Mouse (Mus musculus) MEL (cell line): ENCODE measurements around the gene Slc46a2. TPM values are rescaled to one million over a fixed set of nuclear protein-coding genes. Genes with fewer than 3 reads are reported as not detected.

Experiments used
- DNase-seq: peaks from one replicate; pipeline ENCODE4 v3.0.0; 2011; ENCODE audit warnings: low read depth, low spot score
- H3K27ac ChIP-seq: 2 replicates; pipeline ENCODE4 v1.5.1; 2012; ENCODE audit warnings: low read depth, mild to moderate bottlenecking, control low read depth, low read length, moderate library complexity; ENCODE audit not compliant: control insufficient read depth
- H3K27me3 ChIP-seq, 2 experiments: fragments of 150-350 bp in 1 of 2; sonication (generic) in 1 of 2; 2 replicates each; pipeline ENCODE4 v1.6.1; 2012; ENCODE audit warnings: low read length in 2 of 2, mild to moderate bottlenecking in 2 of 2, improper control_type of control experiment in 1 of 2, moderate library complexity in 1 of 2; ENCODE audit not compliant: insufficient read depth in 2 of 2, control insufficient read depth in 1 of 2
- H3K36me3 ChIP-seq, 2 experiments: 2 replicates each; pipeline ENCODE4 v1.6.1; 2012 to 2014; ENCODE audit warnings: low read length in 2 of 2, improper control_type of control experiment in 1 of 2, inconsistent platforms in 1 of 2, mild to moderate bottlenecking in 1 of 2; ENCODE audit not compliant: insufficient read depth in 2 of 2, control insufficient read depth in 1 of 2
- H3K4me1 ChIP-seq, 2 experiments: fragments of 150-350 bp in 1 of 2; sonication (generic) in 1 of 2; 2 replicates each; pipeline ENCODE4 v1.6.1; 2012; ENCODE audit warnings: low read length in 2 of 2, improper control_type of control experiment in 1 of 2, mild to moderate bottlenecking in 1 of 2; ENCODE audit not compliant: insufficient read depth in 2 of 2, control insufficient read depth in 1 of 2
- H3K4me3 ChIP-seq, 2 experiments: fragments of 150-350 bp in 1 of 2; sonication (generic) in 1 of 2; 2 replicates each; pipeline ENCODE4 v1.5.1; 2012; ENCODE audit warnings: low read depth in 2 of 2, low read length in 2 of 2, mild to moderate bottlenecking in 2 of 2, moderate library complexity in 2 of 2, control low read depth in 1 of 2, improper control_type of control experiment in 1 of 2; ENCODE audit not compliant: control insufficient read depth in 1 of 2, insufficient read depth in 1 of 2
- H3K79me2 ChIP-seq: 2 replicates; pipeline ENCODE4 v1.6.1; 2012; ENCODE audit warnings: mild to moderate bottlenecking, low read length, moderate library complexity; ENCODE audit not compliant: control insufficient read depth, poor library complexity, insufficient read depth
- H3K9ac ChIP-seq: 2 replicates; pipeline ENCODE4 v1.6.1; 2012; ENCODE audit warnings: low read depth, mild to moderate bottlenecking, control low read depth, low read length, moderate library complexity; ENCODE audit not compliant: control insufficient read depth, poor library complexity, severe bottlenecking
- H3K9me3 ChIP-seq: fragments of 150-350 bp; sonication (generic); replicated peaks from 2 replicates; pipeline ENCODE4 v1.6.1; 2012; ENCODE audit warnings: mild to moderate bottlenecking, low read length, improper control_type of control experiment, moderate library complexity; ENCODE audit not compliant: insufficient read depth
- BHLHE40 ChIP-seq: IDR thresholded peaks from 2 replicates; pipeline ENCODE4 v1.6.1; 2012; ENCODE audit warnings: low read depth, mild to moderate bottlenecking, inconsistent platforms, low read length, improper control_type of control experiment, borderline replicate concordance
- EP300 ChIP-seq, 2 experiments: IDR thresholded peaks; 2 replicates each; pipeline ENCODE4 v1.6.1; 2011; ENCODE audit warnings: improper control_type of control experiment in 2 of 2, low read length in 2 of 2, low read depth in 1 of 2, mild to moderate bottlenecking in 1 of 2
- GABPA ChIP-seq: IDR thresholded peaks from 2 replicates; pipeline ENCODE4 v1.6.1; 2012; ENCODE audit warnings: low read depth, mild to moderate bottlenecking, inconsistent platforms, low read length, improper control_type of control experiment, moderate library complexity
- GATA1 ChIP-seq: IDR thresholded peaks from 2 replicates; pipeline ENCODE4 v1.6.1; 2011; ENCODE audit warnings: low read depth, low read length, improper control_type of control experiment
- HCFC1 ChIP-seq: IDR thresholded peaks from 2 replicates; pipeline ENCODE4 v1.6.1; 2012; ENCODE audit warnings: low read depth, mild to moderate bottlenecking, inconsistent platforms, low read length, improper control_type of control experiment, moderate library complexity
- KAT2A ChIP-seq: conservative IDR thresholded peaks from 2 replicates; pipeline ENCODE4 v1.6.1; 2012; ENCODE audit warnings: low read depth, low read length, improper control_type of control experiment, inconsistent platforms
- MAFK ChIP-seq: IDR thresholded peaks from 2 replicates; pipeline ENCODE4 v1.6.1; 2011; ENCODE audit warnings: low read depth, mild to moderate bottlenecking, low read length, improper control_type of control experiment, borderline replicate concordance
- MAX ChIP-seq: IDR thresholded peaks from 2 replicates; pipeline ENCODE4 v1.6.1; 2011; ENCODE audit warnings: low read length, improper control_type of control experiment
- MXI1 ChIP-seq: IDR thresholded peaks from 2 replicates; pipeline ENCODE4 v1.6.1; 2011; ENCODE audit warnings: mild to moderate bottlenecking, low read depth, low read length, improper control_type of control experiment
- NELFE ChIP-seq: IDR thresholded peaks from 2 replicates; pipeline ENCODE4 v1.6.1; 2011; ENCODE audit warnings: low read depth, low read length, improper control_type of control experiment
- POLR2A ChIP-seq, 2 experiments: IDR thresholded peaks; 2 replicates each; pipeline ENCODE4 v1.6.1; 2011 to 2012; ENCODE audit warnings: low read length in 2 of 2, mild to moderate bottlenecking in 2 of 2, control low read depth in 1 of 2, improper control_type of control experiment in 1 of 2, low read depth in 1 of 2, moderate library complexity in 1 of 2; ENCODE audit not compliant: control insufficient read depth in 1 of 2, insufficient read depth in 1 of 2, poor library complexity in 1 of 2
- POLR2AphosphoS5 ChIP-seq: IDR thresholded peaks from 2 replicates; pipeline ENCODE4 v1.6.1; 2012; ENCODE audit warnings: low read depth, borderline replicate concordance, mild to moderate bottlenecking, inconsistent platforms, low read length, moderate library complexity, mixed read lengths
- RAD21 ChIP-seq: IDR thresholded peaks from 2 replicates; pipeline ENCODE4 v1.6.1; 2011; ENCODE audit warnings: mild to moderate bottlenecking, low read depth, low read length, improper control_type of control experiment
- SMC3 ChIP-seq: IDR thresholded peaks from 2 replicates; pipeline ENCODE4 v1.6.1; 2011; ENCODE audit warnings: low read depth, low read length, improper control_type of control experiment
- TAL1 ChIP-seq: IDR thresholded peaks from 2 replicates; pipeline ENCODE4 v1.6.1; 2012; ENCODE audit warnings: mild to moderate bottlenecking, inconsistent platforms, low read length, moderate library complexity, mixed read lengths
- TBP ChIP-seq: IDR thresholded peaks from 2 replicates; pipeline ENCODE4 v1.8.0; 2011; ENCODE audit warnings: low read depth, low read length, improper control_type of control experiment
- USF1 ChIP-seq: IDR thresholded peaks from 2 replicates; pipeline ENCODE4 v1.6.1; 2014; ENCODE audit warnings: low read depth, mild to moderate bottlenecking, inconsistent platforms, low read length, improper control_type of control experiment, moderate library complexity
- ZC3H11A ChIP-seq: IDR thresholded peaks from 2 replicates; pipeline ENCODE4 v1.6.1; 2012; ENCODE audit warnings: low read depth, mild to moderate bottlenecking, inconsistent platforms, low read length, improper control_type of control experiment
- ZMIZ1 ChIP-seq: IDR thresholded peaks from 2 replicates; pipeline ENCODE4 v1.6.1; 2012; ENCODE audit warnings: low read depth, mild to moderate bottlenecking, inconsistent platforms, low read length, improper control_type of control experiment, moderate library complexity
- polyA plus RNA-seq, 2 experiments: library from polyadenylated mRNA; stranded (reverse) in 1 of 2; unstranded in 1 of 2; fragments of >175 nt in 1 of 2; fragments of >200 nt in 1 of 2; gene quantifications; 2 replicates each; pipeline versions ENCODE4 v1.2.1 to v1.2.4; 2012; ENCODE audit warnings: low replicate concordance in 2 of 2, low read depth in 1 of 2; ENCODE audit not compliant: insufficient read length in 2 of 2, insufficient read depth in 1 of 2, missing spikeins in 1 of 2
- total RNA-seq: library from RNA; depleted of rRNA; stranded (reverse); fragments of 300-350 nt; gene quantifications from 2 replicates; pipeline ENCODE4 v1.2.3, GENCODE M21; 2012

Gene Slc46a2
- total and polyA plus RNA-seq, 3 experiments, result not detected

DNA sequence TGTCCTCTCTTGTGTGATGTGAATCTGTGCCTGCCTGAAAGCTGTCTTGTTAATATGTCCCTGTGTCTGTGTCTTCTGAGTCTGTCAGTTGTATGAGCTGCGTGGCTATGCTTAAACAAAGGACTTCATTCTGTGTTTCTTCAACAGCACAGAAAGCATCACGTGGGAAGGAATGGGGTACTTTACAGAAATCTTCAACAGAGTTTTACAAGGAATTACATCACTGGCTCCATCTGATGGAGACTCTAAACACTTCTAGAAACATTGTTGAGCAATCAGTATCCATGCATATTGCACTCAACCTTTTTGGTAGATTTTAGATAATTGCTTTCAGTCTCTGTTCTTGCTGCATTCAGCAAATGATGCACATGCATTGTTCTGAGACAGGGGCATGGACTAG lies 37.8 kb downstream of the Slc46a2 start:
- Histone ChIP-seq H3K79me2 (no peaks in the 10 kb centered on the region), H3K4me1 (peaks cover 3 to 12% of the 10 kb centered on the region in 2 experiments), H3K36me3 (peaks cover 0 to 10% of the 10 kb centered on the region in 2 experiments; a peak in 3 of 4 replicates), H3K9ac (no peak overlapping the region), H3K4me3 (no peak overlapping the region), H3K27me3 (no peaks in the 10 kb centered on the region), H3K27ac (no peak overlapping the region), H3K9me3 (no peaks in the 10 kb centered on the region)
- no peak for DNase-seq
- no peak for TF ChIP-seq TBP
- no peak for TF ChIP-seq ZMIZ1
- no peak for TF ChIP-seq RAD21
- no peak for TF ChIP-seq POLR2A (IDR thresholded peaks at IDR 0.05; ENCODE audit: control insufficient read depth in 1 of 2, insufficient read depth in 1 of 2, low read depth in 1 of 2, low read length in 2 of 2, poor library complexity in 1 of 2)
- TF ChIP-seq MXI1, result no peak

DNA sequence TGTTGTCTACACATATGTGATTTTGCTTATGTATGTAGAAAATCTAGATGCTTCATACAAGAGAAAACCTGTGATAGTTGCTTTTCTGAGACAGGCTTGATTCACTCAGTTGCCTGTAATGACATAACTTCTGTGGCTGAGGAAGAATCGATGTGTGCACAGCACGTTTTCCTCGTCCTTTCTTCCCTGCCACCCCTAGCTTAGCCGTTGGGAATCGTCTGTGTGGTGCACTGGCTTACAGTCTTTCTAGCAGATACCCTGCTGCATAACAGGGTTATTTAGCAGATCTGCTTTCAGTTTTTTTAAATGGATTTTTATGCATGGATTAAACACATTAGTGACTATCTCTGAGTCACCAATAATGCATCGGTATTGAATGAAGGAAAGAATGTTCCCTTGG lies 38.3 kb downstream of the Slc46a2 start:
- peaks cover 0 to 10% of the 10 kb centered on the region in 2 experiments; a peak in 3 of 4 replicates for H3K36me3 ChIP-seq
- H3K9ac ChIP-seq, result no peak overlapping the region
- H3K4me3 ChIP-seq, result no peak overlapping the region
- no peaks in the 10 kb centered on the region for H3K9me3 ChIP-seq
- H3K27ac ChIP-seq, result no peak overlapping the region
- no peaks in the 10 kb centered on the region for H3K27me3 ChIP-seq
- H3K4me1 ChIP-seq, result peaks cover 3 to 12% of the 10 kb centered on the region in 2 experiments
- no peak for DNase-seq
- TF ChIP-seq ZC3H11A (no peak), BHLHE40 (no peak), USF1 (no peak), POLR2AphosphoS5 (no peak), POLR2A (IDR thresholded peaks at IDR 0.05; ENCODE audit: control insufficient read depth in 1 of 2, insufficient read depth in 1 of 2, low read depth in 1 of 2, low read length in 2 of 2, poor library complexity in 1 of 2) (no peak), GATA1 (no peak), TBP (no peak), ZMIZ1 (no peak), GABPA (no peak), SMC3 (no peak), TAL1 (no peak), HCFC1 (no peak), MAFK (no peak), MXI1 (no peak), MAX (no peak), KAT2A (no peak), EP300 (IDR thresholded peaks at IDR 0.05; ENCODE audit: low read depth in 1 of 2, low read length in 2 of 2) (no peak), NELFE (no peak)
- no peaks in the 10 kb centered on the region for H3K79me2 ChIP-seq
